Mouse (Mus musculus) frontal cortex, adult (tissue): ENCODE results near the gene Foxl1.
A peak's percentile ranks its signal among the peaks of the same experiment; 100 is the strongest.

Source experiments
- ATAC-seq: cut with Nextera tagmentation; 2 replicates; pipeline ENCODE4 v1.9.2; 2017; ENCODE audit warnings: mild to moderate bottlenecking, moderate library complexity, mixed read lengths; ENCODE audit not compliant: low TSS enrichment

Foxl1 gene

GRCm38 (mm10) chr8:121092627-121093026 lies 35.1 kb upstream of the Foxl1 start:
- peak; percentile 82 for ATAC-seq

DNA sequence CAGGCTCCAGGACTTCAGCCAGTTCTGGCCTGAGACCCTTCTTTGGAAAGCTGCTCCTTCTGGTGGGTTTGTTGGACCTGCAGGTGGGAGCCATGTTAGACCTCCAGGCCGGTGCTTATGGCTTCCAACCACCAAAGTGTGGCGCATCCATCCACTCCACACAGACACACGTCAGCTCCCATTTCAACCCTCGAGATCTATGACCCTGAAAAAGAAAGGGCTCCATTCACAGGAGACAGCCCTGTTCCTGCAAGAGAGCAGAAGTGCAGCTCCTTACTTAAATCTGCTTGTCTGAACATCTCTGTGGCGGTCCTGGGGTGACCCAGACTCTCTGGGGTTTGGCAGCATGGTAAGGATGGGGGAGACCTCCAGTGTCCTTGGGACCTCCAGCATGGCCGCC lies 34.2 kb upstream of the Foxl1 start:
- ATAC-seq = no peak

GRCm38 (mm10) chr8:121104049-121104818 lies 23.5 kb upstream of the Foxl1 start:
- ATAC-seq = peak; percentile 60

GRCm38 (mm10) chr8:121107668-121108656 lies 19.8 kb upstream of the Foxl1 start, which contains the start of gene Mthfsd:
Mthfsd (minus strand) TSS chr8:121108392.
- peak; percentile 99 for ATAC-seq

- ATAC-seq = no peak
Measured at GRCm38 (mm10) chr8:121108657-121109056, 19.1 kb upstream of the Foxl1 start.

DNA sequence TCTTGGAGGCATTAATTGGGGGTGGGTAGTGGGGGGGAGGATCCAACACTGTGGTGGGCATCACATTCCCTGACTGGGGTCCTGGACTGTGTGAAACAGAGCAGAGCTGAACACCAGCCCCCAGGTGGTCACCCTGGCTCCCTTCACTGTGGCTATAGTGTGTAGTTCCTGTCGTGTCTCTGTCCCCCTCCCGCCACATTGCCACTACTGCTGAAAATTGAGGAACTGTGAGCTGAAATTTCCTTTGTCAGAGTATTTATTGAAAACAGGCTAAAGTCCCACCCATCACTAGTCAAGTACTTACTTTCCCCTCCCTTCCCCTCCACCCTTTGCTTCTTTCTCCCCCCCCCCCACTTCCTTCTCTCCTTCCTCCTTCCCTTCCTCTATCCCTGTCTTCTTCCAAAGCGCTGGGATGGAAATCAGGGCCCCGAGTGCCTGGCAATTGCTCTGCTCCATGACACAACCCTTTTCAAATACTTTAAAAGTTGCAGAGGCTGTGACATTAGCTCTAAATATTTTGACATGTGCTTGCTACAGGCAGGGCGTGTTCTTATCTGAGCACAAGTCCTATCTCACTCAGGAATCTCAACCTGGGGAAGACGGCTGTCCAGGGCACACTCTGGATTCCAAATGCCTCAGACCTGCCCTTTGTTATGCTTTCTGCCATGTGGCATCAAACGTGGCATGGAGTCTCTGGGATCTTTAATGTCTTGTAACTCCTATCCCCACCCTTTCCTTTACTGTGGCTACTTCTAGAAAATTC lies 16.4 kb upstream of the Foxl1 start:
- no peak for ATAC-seq

DNA sequence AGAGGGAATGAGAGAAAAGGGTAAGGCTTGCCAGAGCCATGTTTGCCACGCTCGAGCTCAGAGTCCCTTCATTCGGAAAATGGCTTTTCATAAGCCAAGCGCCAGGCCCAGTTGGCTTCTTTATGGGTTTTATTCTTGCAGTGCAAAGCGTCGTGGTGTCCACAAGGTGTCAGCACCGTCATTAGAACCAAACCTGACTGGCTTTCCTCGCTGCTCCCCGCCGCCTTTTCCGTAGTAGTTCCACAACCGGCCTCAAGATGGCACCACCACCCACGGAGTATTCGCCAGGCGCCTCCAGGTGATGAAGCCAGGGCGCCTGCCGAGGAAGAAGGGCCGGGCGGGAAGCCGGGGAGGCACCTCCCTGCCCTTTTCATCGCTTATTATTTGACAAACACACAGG lies 14.5 kb upstream of the Foxl1 start:
- peak; percentile 88 for ATAC-seq

- no peak for ATAC-seq
Measured at GRCm38 (mm10) chr8:121115136-121115535, 12.6 kb upstream of the Foxl1 start.

GRCm38 (mm10) chr8:121115948-121116347 lies 11.8 kb upstream of the Foxl1 start, which contains the start of gene Foxc2:
Foxc2 (plus strand) TSS chr8:121116171.
- no peak for ATAC-seq

DNA sequence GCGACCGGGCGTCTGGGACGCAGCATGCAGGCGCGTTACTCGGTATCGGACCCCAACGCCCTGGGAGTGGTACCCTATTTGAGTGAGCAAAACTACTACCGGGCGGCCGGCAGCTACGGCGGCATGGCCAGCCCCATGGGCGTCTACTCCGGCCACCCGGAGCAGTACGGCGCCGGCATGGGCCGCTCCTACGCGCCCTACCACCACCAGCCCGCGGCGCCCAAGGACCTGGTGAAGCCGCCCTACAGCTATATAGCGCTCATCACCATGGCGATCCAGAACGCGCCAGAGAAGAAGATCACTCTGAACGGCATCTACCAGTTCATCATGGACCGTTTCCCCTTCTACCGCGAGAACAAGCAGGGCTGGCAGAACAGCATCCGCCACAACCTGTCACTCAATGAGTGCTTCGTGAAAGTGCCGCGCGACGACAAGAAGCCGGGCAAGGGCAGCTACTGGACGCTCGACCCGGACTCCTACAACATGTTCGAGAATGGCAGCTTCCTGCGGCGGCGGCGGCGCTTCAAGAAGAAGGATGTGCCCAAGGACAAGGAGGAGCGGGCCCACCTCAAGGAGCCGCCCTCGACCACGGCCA lies 11.1 kb upstream of the Foxl1 start:
- no peak for ATAC-seq

DNA sequence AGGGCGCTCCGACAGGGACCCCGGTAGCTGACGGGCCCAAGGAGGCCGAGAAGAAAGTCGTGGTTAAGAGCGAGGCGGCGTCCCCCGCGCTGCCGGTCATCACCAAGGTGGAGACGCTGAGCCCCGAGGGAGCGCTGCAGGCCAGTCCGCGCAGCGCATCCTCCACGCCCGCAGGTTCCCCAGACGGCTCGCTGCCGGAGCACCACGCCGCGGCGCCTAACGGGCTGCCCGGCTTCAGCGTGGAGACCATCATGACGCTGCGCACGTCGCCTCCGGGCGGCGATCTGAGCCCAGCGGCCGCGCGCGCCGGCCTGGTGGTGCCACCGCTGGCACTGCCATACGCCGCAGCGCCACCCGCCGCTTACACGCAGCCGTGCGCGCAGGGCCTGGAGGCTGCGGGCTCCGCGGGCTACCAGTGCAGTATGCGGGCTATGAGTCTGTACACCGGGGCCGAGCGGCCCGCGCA lies 10.5 kb upstream of the Foxl1 start:
- ATAC-seq = no peak

DNA sequence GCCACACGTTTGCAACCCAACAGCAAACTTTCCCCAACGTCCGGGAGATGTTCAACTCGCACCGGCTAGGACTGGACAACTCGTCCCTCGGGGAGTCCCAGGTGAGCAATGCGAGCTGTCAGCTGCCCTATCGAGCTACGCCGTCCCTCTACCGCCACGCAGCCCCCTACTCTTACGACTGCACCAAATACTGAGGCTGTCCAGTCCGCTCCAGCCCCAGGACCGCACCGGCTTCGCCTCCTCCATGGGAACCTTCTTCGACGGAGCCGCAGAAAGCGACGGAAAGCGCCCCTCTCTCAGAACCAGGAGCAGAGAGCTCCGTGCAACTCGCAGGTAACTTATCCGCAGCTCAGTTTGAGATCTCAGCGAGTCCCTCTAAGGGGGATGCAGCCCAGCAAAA lies 9.8 kb upstream of the Foxl1 start:
- ATAC-seq = no peak

GRCm38 (mm10) chr8:121118634-121119420 lies 8.9 kb upstream of the Foxl1 start:
- no peak for ATAC-seq

- no peak for ATAC-seq
Measured at GRCm38 (mm10) chr8:121119635-121120455, 7.9 kb upstream of the Foxl1 start.

GRCm38 (mm10) chr8:121120456-121121419 lies 7.0 kb upstream of the Foxl1 start:
- ATAC-seq = no peak

DNA sequence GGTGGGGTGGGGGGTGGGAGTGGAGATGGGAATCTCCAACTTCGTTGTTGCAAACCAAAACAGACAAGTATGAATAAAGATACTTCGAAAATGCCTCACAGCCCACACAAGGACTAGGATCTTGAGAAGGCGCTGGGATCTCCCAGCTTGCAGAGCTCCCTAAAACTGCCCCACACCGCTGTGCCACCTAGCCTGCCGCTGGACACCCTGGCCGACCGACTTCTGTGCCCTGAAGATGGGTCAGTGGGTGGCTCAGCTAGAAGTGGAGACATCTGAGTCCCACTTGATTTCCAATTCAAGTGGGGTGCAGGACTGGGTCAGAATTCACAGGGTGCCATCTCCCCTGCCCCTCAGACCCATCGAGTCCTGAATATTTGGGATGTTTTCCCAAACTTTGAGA lies 6.0 kb upstream of the Foxl1 start:
- ATAC-seq = no peak

DNA sequence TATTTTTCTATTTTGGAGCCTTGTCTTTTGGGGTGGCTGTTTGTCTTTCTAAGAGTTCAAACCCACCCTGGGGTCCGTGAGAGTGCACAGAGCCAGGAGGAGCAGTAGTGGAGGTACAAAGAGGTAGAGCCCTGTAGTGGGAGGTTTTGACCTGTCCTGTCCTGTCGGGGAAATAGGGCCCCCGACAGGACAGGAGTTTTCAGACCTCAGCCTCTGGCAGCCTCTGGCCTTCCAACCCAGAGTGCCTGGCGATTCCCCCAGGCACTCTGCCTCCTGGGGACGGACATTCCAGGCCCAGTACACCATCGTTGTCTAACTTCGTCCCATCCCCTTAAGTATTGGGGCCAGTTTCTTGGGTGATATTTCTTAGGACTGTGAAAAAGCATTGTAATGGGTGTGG lies 5.4 kb upstream of the Foxl1 start:
- no peak for ATAC-seq

- ATAC-seq = no peak
Measured at GRCm38 (mm10) chr8:121123113-121123512, 4.6 kb upstream of the Foxl1 start.
